Mouse (Mus musculus): Measurements from ENCODE around the gene Fchsd2. TPM values are rescaled to one million over a fixed set of nuclear protein-coding genes. Genes with fewer than 3 reads are reported as not detected.

Fchsd2 gene
- polyA plus RNA-seq, 1 experiment from 2014 or later = 37.6 TPM

GRCm38 (mm10) chr7:101106666-101107065 is 14.0 kb downstream of the Fchsd2 start:
- Histone ChIP-seq H3K27me3 (no peaks in the 10 kb centered on the region), H3K36me3 (peaks cover 10% of the 10 kb centered on the region), H3K4me1 (peaks cover 19% of the 10 kb centered on the region), H3K4me2 (replicated peaks) (no peak overlapping the region), H3K27ac (replicated peaks) (no peak overlapping the region), H3K9me3 (no peaks in the 10 kb centered on the region), H3K9ac (replicated peaks) (no peak overlapping the region), H3K4me3 (no peak overlapping the region)
- WGBS = 68% methylated on average over 2 of the region's 2 CpGs
- ATAC-seq (ENCODE audit: low FRiP score, low read depth) = no peak

- H3K4me1 ChIP-seq = peaks cover 18% of the 10 kb centered on the region
- H3K4me2 ChIP-seq (replicated peaks) = peak overlapping the region; percentile 76
- peak overlapping the region; percentile 100 for H3K27ac ChIP-seq (replicated peaks)
- 0 out of 2 replicates have a peak, but pooled peaks have one; percentile 0 for ATAC-seq (ENCODE audit: low FRiP score, low read depth)
- peaks cover 12% of the 10 kb centered on the region for H3K36me3 ChIP-seq
- H3K4me3 ChIP-seq = peak overlapping the region; percentile 82
- peak overlapping the region; percentile 92 for H3K9ac ChIP-seq (replicated peaks)
- H3K9me3 ChIP-seq = no peaks in the 10 kb centered on the region
- no peaks in the 10 kb centered on the region for H3K27me3 ChIP-seq
- WGBS = 28% methylated on average over 5 of the region's 5 CpGs
These were observed 14.6 kb downstream of the Fchsd2 start for GRCm38 (mm10) chr7:101107073-101107810.

- peak; percentile 94 for ATAC-seq (ENCODE audit: low FRiP score, low read depth)
- Histone ChIP-seq H3K4me2 (replicated peaks) (peak overlapping the region; percentile 76), H3K4me1 (peaks cover 18% of the 10 kb centered on the region), H3K9me3 (no peaks in the 10 kb centered on the region), H3K9ac (replicated peaks) (peak overlapping the region; percentile 92), H3K4me3 (peak overlapping the region; percentile 82), H3K36me3 (peaks cover 15% of the 10 kb centered on the region), H3K27ac (replicated peaks) (peak overlapping the region; percentile 100), H3K27me3 (no peaks in the 10 kb centered on the region)
- WGBS = under 1% methylated on average over 39 of the region's 75 CpGs
These were observed 15.4 kb downstream of the Fchsd2 start for GRCm38 (mm10) chr7:101107968-101108652.

- peak overlapping the region; percentile 82 for H3K4me3 ChIP-seq
- peaks cover 19% of the 10 kb centered on the region for H3K36me3 ChIP-seq
- ATAC-seq (ENCODE audit: low FRiP score, low read depth) = no peak
- peak overlapping the region; percentile 100 for H3K27ac ChIP-seq (replicated peaks)
- H3K9me3 ChIP-seq = no peaks in the 10 kb centered on the region
- peak overlapping the region; percentile 76 for H3K4me2 ChIP-seq (replicated peaks)
- no peaks in the 10 kb centered on the region for H3K27me3 ChIP-seq
- H3K9ac ChIP-seq (replicated peaks) = peak overlapping the region; percentile 92
- H3K4me1 ChIP-seq = peaks cover 18% of the 10 kb centered on the region
- 0% methylated on average over 8 of the region's 35 CpGs for WGBS
These were observed 16.0 kb downstream of the Fchsd2 start for GRCm38 (mm10) chr7:101108653-101109005.

- H3K9me3 ChIP-seq = no peaks in the 10 kb centered on the region
- H3K4me3 ChIP-seq = peak overlapping the region; percentile 82
- H3K4me1 ChIP-seq = peaks cover 18% of the 10 kb centered on the region
- H3K36me3 ChIP-seq = peaks cover 21% of the 10 kb centered on the region
- peak overlapping the region; percentile 100 for H3K27ac ChIP-seq (replicated peaks)
- H3K4me2 ChIP-seq (replicated peaks) = peak overlapping the region; percentile 76
- H3K27me3 ChIP-seq = no peaks in the 10 kb centered on the region
- peak; percentile 32 for ATAC-seq (ENCODE audit: low FRiP score, low read depth)
- H3K9ac ChIP-seq (replicated peaks) = peak overlapping the region; percentile 92
- WGBS = under 1% methylated on average over 46 of the region's 47 CpGs
These were observed 16.6 kb downstream of the Fchsd2 start for GRCm38 (mm10) chr7:101109006-101109855.

GRCm38 (mm10) chr7:101109856-101110350 is 17.2 kb downstream of the Fchsd2 start:
- WGBS = 7% methylated on average over 8 of the region's 8 CpGs
- no peak for ATAC-seq (ENCODE audit: low FRiP score, low read depth)

GRCm38 (mm10) chr7:101113410-101113809 is 20.7 kb downstream of the Fchsd2 start:
- 89% methylated on average over 3 of the region's 3 CpGs for WGBS
- no peak for ATAC-seq (ENCODE audit: low FRiP score, low read depth)

More at GRCm38 (mm10) chr7:101109856-101110350, 17.2 kb downstream of the Fchsd2 start:
- peak overlapping the region; percentile 92 for H3K9ac ChIP-seq (replicated peaks)
- no peaks in the 10 kb centered on the region for H3K27me3 ChIP-seq
- peak overlapping the region; percentile 82 for H3K4me3 ChIP-seq
- peaks cover 21% of the 10 kb centered on the region for H3K36me3 ChIP-seq
- H3K27ac ChIP-seq (replicated peaks) = peak overlapping the region; percentile 100
- H3K4me1 ChIP-seq = peaks cover 18% of the 10 kb centered on the region
- H3K4me2 ChIP-seq (replicated peaks) = peak overlapping the region; percentile 76
- no peaks in the 10 kb centered on the region for H3K9me3 ChIP-seq

GRCm38 (mm10) chr7:101114328-101114727 is 21.7 kb downstream of the Fchsd2 start:
- no peak for ATAC-seq (ENCODE audit: low FRiP score, low read depth)
- peaks cover 11% of the 10 kb centered on the region for H3K4me1 ChIP-seq
- no peak overlapping the region for H3K4me3 ChIP-seq
- no peaks in the 10 kb centered on the region for H3K27me3 ChIP-seq
- H3K27ac ChIP-seq (replicated peaks) = no peak overlapping the region
- H3K4me2 ChIP-seq (replicated peaks) = no peak overlapping the region
- H3K9ac ChIP-seq (replicated peaks) = no peak overlapping the region
- no peaks in the 10 kb centered on the region for H3K9me3 ChIP-seq
- H3K36me3 ChIP-seq = peaks cover 58% of the 10 kb centered on the region
- WGBS = 100% methylated on average over 1 of the region's 1 CpGs

More at GRCm38 (mm10) chr7:101113410-101113809, 20.7 kb downstream of the Fchsd2 start:
- H3K4me2 ChIP-seq (replicated peaks) = no peak overlapping the region
- peaks cover 11% of the 10 kb centered on the region for H3K4me1 ChIP-seq
- no peak overlapping the region for H3K4me3 ChIP-seq
- no peak overlapping the region for H3K27ac ChIP-seq (replicated peaks)
- peaks cover 53% of the 10 kb centered on the region for H3K36me3 ChIP-seq
- H3K9ac ChIP-seq (replicated peaks) = no peak overlapping the region
- no peaks in the 10 kb centered on the region for H3K27me3 ChIP-seq
- no peaks in the 10 kb centered on the region for H3K9me3 ChIP-seq

- H3K4me2 ChIP-seq (replicated peaks) = no peak overlapping the region
- ATAC-seq (ENCODE audit: low FRiP score, low read depth) = no peak
- H3K4me3 ChIP-seq = no peak overlapping the region
- peaks cover 47% of the 10 kb centered on the region for H3K36me3 ChIP-seq
- H3K27me3 ChIP-seq = no peaks in the 10 kb centered on the region
- no peaks in the 10 kb centered on the region for H3K9me3 ChIP-seq
- H3K9ac ChIP-seq (replicated peaks) = no peak overlapping the region
- H3K4me1 ChIP-seq = no peaks in the 10 kb centered on the region
- 98% methylated on average over 7 of the region's 7 CpGs for WGBS
- no peak overlapping the region for H3K27ac ChIP-seq (replicated peaks)
These were observed 26.7 kb downstream of the Fchsd2 start for GRCm38 (mm10) chr7:101119391-101119790.

GRCm38 (mm10) chr7:101123579-101124347 is 31.1 kb downstream of the Fchsd2 start:
- 90% methylated on average over 6 of the region's 6 CpGs for WGBS
- no peak for ATAC-seq (ENCODE audit: low FRiP score, low read depth)
- Histone ChIP-seq H3K27ac (replicated peaks) (no peak overlapping the region), H3K9me3 (no peaks in the 10 kb centered on the region), H3K4me1 (no peaks in the 10 kb centered on the region), H3K4me2 (replicated peaks) (no peak overlapping the region), H3K9ac (replicated peaks) (no peak overlapping the region), H3K27me3 (no peaks in the 10 kb centered on the region), H3K36me3 (peaks cover 16% of the 10 kb centered on the region), H3K4me3 (no peak overlapping the region)

- Histone ChIP-seq H3K4me2 (replicated peaks) (no peak overlapping the region), H3K4me3 (no peak overlapping the region), H3K4me1 (no peaks in the 10 kb centered on the region), H3K27me3 (no peaks in the 10 kb centered on the region), H3K9ac (replicated peaks) (no peak overlapping the region), H3K36me3 (no peaks in the 10 kb centered on the region), H3K27ac (replicated peaks) (no peak overlapping the region), H3K9me3 (no peaks in the 10 kb centered on the region)
- no peak for ATAC-seq (ENCODE audit: low FRiP score, low read depth)
- 88% methylated on average over 3 of the region's 3 CpGs for WGBS
These were observed 35.1 kb downstream of the Fchsd2 start for GRCm38 (mm10) chr7:101127737-101128136.
